Mouse (Mus musculus) heart, postnatal 0 days (tissue): Measurements from ENCODE around the gene Itga2. TPM values are rescaled to one million over a fixed set of nuclear protein-coding genes. Genes with fewer than 3 reads are reported as not detected.

ENCODE experiments used
- ATAC-seq: fragments of 200-750 bp; cut with Nextera tagmentation; 2 replicates; pipeline ENCODE4 v1.8.0; 2017; ENCODE audit warnings: low read depth, moderate number of reproducible peaks, moderate library complexity; ENCODE audit not compliant: insufficient read depth
- DNase-seq: peaks from one replicate; pipeline ENCODE4 v3.0.0-alpha.2; 2016; ENCODE audit warnings: low spot score
- H3K27ac ChIP-seq: fragments of 300-500 bp; sonication (generic); 2 replicates; pipeline ENCODE4 v1.5.1; 2014; ENCODE audit warnings: low read depth, mild to moderate bottlenecking
- H3K27me3 ChIP-seq: fragments of 300-500 bp; sonication (generic); 2 replicates; pipeline ENCODE4 v1.6.1; 2014; ENCODE audit warnings: low read length, mixed read lengths; ENCODE audit not compliant: control insufficient read depth, insufficient read depth
- H3K36me3 ChIP-seq: fragments of 300-500 bp; sonication (generic); replicated peaks from 2 replicates; pipeline ENCODE4 v1.6.1; 2014; ENCODE audit warnings: low read length, mixed read lengths; ENCODE audit not compliant: control insufficient read depth, insufficient read depth
- H3K4me1 ChIP-seq: fragments of 300-500 bp; sonication (generic); 2 replicates; pipeline ENCODE4 v1.6.1; 2014; ENCODE audit warnings: antibody characterized with exemption; ENCODE audit not compliant: control insufficient read depth, insufficient read depth
- H3K4me2 ChIP-seq: fragments of 300-500 bp; sonication (generic); 2 replicates; pipeline ENCODE4 v1.6.1; 2014; ENCODE audit warnings: low read depth, mild to moderate bottlenecking, low read length, moderate library complexity
- H3K4me3 ChIP-seq: fragments of 300-500 bp; sonication (generic); 2 replicates; pipeline ENCODE4 v1.5.1; 2014; ENCODE audit warnings: low read depth, low read length
- H3K9ac ChIP-seq: fragments of 300-500 bp; sonication (generic); replicated peaks from 2 replicates; pipeline ENCODE4 v1.6.1; 2014; ENCODE audit warnings: low read depth, low read length, mixed read lengths
- H3K9me3 ChIP-seq: fragments of 300-500 bp; sonication (generic); replicated peaks from 2 replicates; pipeline ENCODE4 v1.6.1; 2016; ENCODE audit warnings: low read length; ENCODE audit not compliant: control insufficient read depth
- CTCF ChIP-seq: IDR thresholded peaks from 2 replicates; pipeline ENCODE4 v1.5.1; 2016; ENCODE audit warnings: antibody characterized with exemption, control low read depth, low read depth
- EP300 ChIP-seq: IDR thresholded peaks from 2 replicates; pipeline ENCODE4 v1.6.1; 2016; ENCODE audit warnings: antibody characterized with exemption, low read depth
- WGBS: fragments of 180-500 bp; shearing (Covaris S2); extraction: QIAGEN DNeasy Blood & Tissue Kit; methylation state at CpG from one replicate; pipeline ENCODE4 v1.1.7; 2014; 5-methylcytosine and 5-hydroxymethylcytosine counted together
- polyA plus RNA-seq: library from polyadenylated mRNA; unstranded; fragments of >200 nt; fragmentation: Nextera tagmentation; extraction: Ambion mirVana; gene quantifications from 2 replicates; pipeline ENCODE4 v1.2.1, GENCODE M21; 2015
- total RNA-seq: library from RNA; depleted of rRNA; stranded (reverse); fragments of >200 nt; gene quantifications from 2 replicates; pipeline ENCODE4 v1.2.3, GENCODE M21; 2014; ENCODE audit warnings: low replicate concordance; rRNA removed

The Itga2 gene
- total RNA-seq (1.6 and 2.3 TPM in 2 replicates), polyA plus RNA-seq (1.2 and 2.0 TPM in 2 replicates)

- Histone ChIP-seq H3K9ac (peak within 1 kb of the TSS; percentile 44; the same call in 1 of the 2 replicates), H3K4me3 (peak within 1 kb of the TSS; percentile 54), H3K4me1 (no peaks in the 10 kb centered on the region), H3K36me3 (no peaks in the 10 kb centered on the region), H3K4me2 (peak within 1 kb of the TSS; percentile 81), H3K27me3 (no peaks in the 10 kb centered on the region), H3K9me3 (no peaks in the 10 kb centered on the region), H3K27ac (peak within 1 kb of the TSS; percentile 2; the same call in 1 of the 2 replicates)
- WGBS = under 1% methylated on average over 28 of the region's 28 CpGs
- peak; percentile 78 for ATAC-seq
- TF ChIP-seq CTCF (peak; percentile 56), EP300 (no peak)
- DNase-seq = peak; percentile 38
These were observed at the start of gene Itga2 for GRCm38 (mm10) chr13:114931775-114932294. Gene Itga2 (minus strand): TSS chr13:114932100.

- Histone ChIP-seq H3K27me3 (no peaks in the 10 kb centered on the region), H3K4me2 (no peak overlapping the region), H3K9ac (no peak overlapping the region), H3K27ac (no peak overlapping the region), H3K4me3 (no peak overlapping the region), H3K4me1 (no peaks in the 10 kb centered on the region), H3K9me3 (no peaks in the 10 kb centered on the region), H3K36me3 (peaks cover 60% of the 10 kb centered on the region)
- 49% methylated on average over 10 of the region's 10 CpGs for whole genome bisulfite sequencing
- ATAC-seq (no peak; the same call in 1 of the 2 replicates), DNase-seq (peak; percentile 46)
- TF ChIP-seq CTCF (peak; percentile 60), EP300 (no peak)
These were observed 49.0 kb upstream of the Itga2 start for GRCm38 (mm10) chr13:114980831-114981419.

GRCm38 (mm10) chr13:114974484-114975042 is 42.7 kb upstream of the Itga2 start:
- no peak overlapping the region for H3K4me2 ChIP-seq
- H3K27ac ChIP-seq = no peak overlapping the region
- TF ChIP-seq EP300 = no peak
- no peak for TF ChIP-seq CTCF
- H3K27me3 ChIP-seq = no peaks in the 10 kb centered on the region
- no peaks in the 10 kb centered on the region for H3K9me3 ChIP-seq
- H3K4me3 ChIP-seq = no peak overlapping the region
- ATAC-seq = no peak
- H3K4me1 ChIP-seq = no peaks in the 10 kb centered on the region
- WGBS = 71% methylated on average over 6 of the region's 6 CpGs
- no peak for DNase-seq
- peaks cover 62% of the 10 kb centered on the region for H3K36me3 ChIP-seq
- no peak overlapping the region for H3K9ac ChIP-seq

GRCm38 (mm10) chr13:114971905-114972304 is 40.0 kb upstream of the Itga2 start:
- no peaks in the 10 kb centered on the region for H3K4me1 ChIP-seq
- peaks cover 72% of the 10 kb centered on the region for H3K36me3 ChIP-seq
- DNase-seq (no peak), ATAC-seq (no peak)
- H3K4me2 ChIP-seq = no peak overlapping the region
- no peak overlapping the region for H3K9ac ChIP-seq
- no peak overlapping the region for H3K4me3 ChIP-seq
- no peaks in the 10 kb centered on the region for H3K27me3 ChIP-seq
- 77% methylated on average over 3 of the region's 3 CpGs for WGBS
- H3K9me3 ChIP-seq = no peaks in the 10 kb centered on the region
- no peak overlapping the region for H3K27ac ChIP-seq
- TF ChIP-seq CTCF = no peak
- TF ChIP-seq EP300 = no peak

GRCm38 (mm10) chr13:114964233-114964632 is 32.3 kb upstream of the Itga2 start:
- Histone ChIP-seq H3K4me3 (no peak overlapping the region), H3K36me3 (peaks cover 69% of the 10 kb centered on the region), H3K9me3 (no peaks in the 10 kb centered on the region), H3K4me2 (no peak overlapping the region), H3K27ac (no peak overlapping the region), H3K27me3 (no peaks in the 10 kb centered on the region), H3K4me1 (no peaks in the 10 kb centered on the region), H3K9ac (no peak overlapping the region)
- WGBS = 36% methylated on average over 2 of the region's 2 CpGs
- DNase-seq (peak; percentile 75), ATAC-seq (peak; percentile 87)
- TF ChIP-seq EP300 (no peak), CTCF (peak; percentile 98)

GRCm38 (mm10) chr13:114954516-114954915 is 22.6 kb upstream of the Itga2 start:
- Histone ChIP-seq H3K27ac (no peak overlapping the region), H3K4me1 (no peaks in the 10 kb centered on the region), H3K9me3 (no peaks in the 10 kb centered on the region), H3K4me3 (no peak overlapping the region), H3K9ac (no peak overlapping the region), H3K4me2 (no peak overlapping the region), H3K36me3 (peaks cover 34% of the 10 kb centered on the region), H3K27me3 (no peaks in the 10 kb centered on the region)
- DNase-seq = no peak
- ATAC-seq = no peak
- TF ChIP-seq EP300 (no peak), CTCF (no peak)
